Comparison of ENCODE assay signal across 9 mouse cellular contexts in genomic region chr1:184726576-184727300, GRCm38 (mm10). TPM values are rescaled to one million over a fixed set of nuclear protein-coding genes. Genes with fewer than 3 reads are reported as not detected.
DNase-seq lines count a peak whose midpoint lies in the region; ATAC-seq lines count a peak whose summit lies in the region.
"Had no signal": no experiment of that assay in that cellular context is flagged by ENCODE, and none has a peak within 500 bp of the region (broad histone marks: within the 10 kb centered on the region; RNA-seq: fewer than 3 reads in every experiment).

No protein-coding gene starts in this region.

- peaks cover 7% of the 10 kb centered on the region for H3K4me1 ChIP-seq in heart, embryonic 16.5 days (ENCODE audit: control insufficient read depth, insufficient read depth, low read length)
- peaks cover 17% of the 10 kb centered on the region for H3K4me1 ChIP-seq in embryonic facial prominence, embryonic 10.5 days
- peaks cover 8% of the 10 kb centered on the region; the same call in 1 of the 2 replicates for H3K4me1 ChIP-seq in hindbrain, embryonic 14.5 days (replicated peaks; ENCODE audit: control insufficient read depth, insufficient read depth, low read length)
- peaks cover 12% of the 10 kb centered on the region for H3K4me1 ChIP-seq in midbrain, embryonic 14.5 days (ENCODE audit: control insufficient read depth, insufficient read depth, low read length)

- peak overlapping the region; percentile 45; the same call in 1 of the 2 replicates for H3K4me3 ChIP-seq in heart, embryonic 16.5 days (ENCODE audit: low read length)
- peak overlapping the region; percentile 55 for H3K4me3 ChIP-seq in embryonic facial prominence, embryonic 10.5 days
- no peak overlapping the region for H3K4me3 ChIP-seq in hindbrain, embryonic 14.5 days (replicated peaks; ENCODE audit: low read length)
- H3K4me3 ChIP-seq in midbrain, embryonic 14.5 days (replicated peaks; ENCODE audit: low read depth, low read length) = no peak overlapping the region

- 34% methylated on average over 16 of the region's 16 CpGs for WGBS in heart, embryonic 16.5 days
- 4% methylated on average over 16 of the region's 16 CpGs for WGBS in embryonic facial prominence, embryonic 10.5 days
- 8% methylated on average over 16 of the region's 16 CpGs for WGBS in hindbrain, embryonic 14.5 days
- 3% methylated on average over 16 of the region's 16 CpGs for WGBS in midbrain, embryonic 14.5 days

- H3K9ac ChIP-seq in heart, embryonic 16.5 days (ENCODE audit: low read length) = no peak overlapping the region
- H3K9ac ChIP-seq in hindbrain, embryonic 14.5 days = no peak overlapping the region
- no peak overlapping the region for H3K9ac ChIP-seq in midbrain, embryonic 14.5 days (replicated peaks; ENCODE audit: low read length)

- no peaks in the 10 kb centered on the region for H3K9me3 ChIP-seq in heart, embryonic 16.5 days (replicated peaks; ENCODE audit: control insufficient read depth, low read length)
- H3K9me3 ChIP-seq in embryonic facial prominence, embryonic 10.5 days = no peaks in the 10 kb centered on the region
- H3K9me3 ChIP-seq in hindbrain, embryonic 14.5 days (ENCODE audit: control insufficient read depth, low read length) = no peaks in the 10 kb centered on the region
- no peaks in the 10 kb centered on the region for H3K9me3 ChIP-seq in midbrain, embryonic 14.5 days (ENCODE audit: control insufficient read depth, low read length)

- no peaks in the 10 kb centered on the region for H3K36me3 ChIP-seq in heart, embryonic 16.5 days (ENCODE audit: control insufficient read depth, insufficient read depth)
- H3K36me3 ChIP-seq in embryonic facial prominence, embryonic 10.5 days (replicated peaks) = no peaks in the 10 kb centered on the region
- H3K36me3 ChIP-seq in hindbrain, embryonic 14.5 days (replicated peaks; ENCODE audit: control insufficient read depth, insufficient read depth) = no peaks in the 10 kb centered on the region
- no peaks in the 10 kb centered on the region for H3K36me3 ChIP-seq in midbrain, embryonic 14.5 days (ENCODE audit: control insufficient read depth, insufficient read depth, low read length)

- peak overlapping the region; percentile 68 for H3K4me2 ChIP-seq in heart, embryonic 16.5 days (ENCODE audit: low read depth, low read length)
- peak overlapping the region; percentile 62; the same call in 1 of the 2 replicates for H3K4me2 ChIP-seq in hindbrain, embryonic 14.5 days (replicated peaks)
- H3K4me2 ChIP-seq in midbrain, embryonic 14.5 days (ENCODE audit: low read length) = peak overlapping the region; percentile 65

- ATAC-seq in heart, embryonic 16.5 days (replicated peaks; ENCODE audit: extremely low read depth, insufficient read depth, low FRiP score) = no peak
- ATAC-seq in hindbrain, embryonic 14.5 days (ENCODE audit: low FRiP score) = no peak
- ATAC-seq in midbrain, embryonic 14.5 days (ENCODE audit: low FRiP score, low TSS enrichment) = no peak

- DNase-seq in heart, adult 9 months (ENCODE audit: low spot score in 2 of 2) = no peak
- peak; percentile 47 for DNase-seq in embryonic facial prominence, embryonic 10.5 days (ENCODE audit: low spot score)
- DNase-seq in hindbrain, embryonic 14.5 days (ENCODE audit: low spot score) = no peak
- no peak for DNase-seq in midbrain, embryonic 14.5 days
- DNase-seq in Muller cell, postnatal 12 days (ENCODE audit: inconsistent ontology term) = no peak
- DNase-seq in testis, postnatal 14 days (ENCODE audit: low spot score) = no peak
- no peak for DNase-seq in left cerebral cortex, adult 8-10 months (ENCODE audit: low spot score in 2 of 2)
- DNase-seq: gastrocnemius, postnatal 10 days had no signal

- H3K27me3 ChIP-seq in heart, embryonic 16.5 days (ENCODE audit: control insufficient read depth, insufficient read depth, low read length) = peaks cover 80% of the 10 kb centered on the region
- H3K27me3 ChIP-seq in embryonic facial prominence, embryonic 10.5 days (replicated peaks; ENCODE audit: low read depth, poor library complexity, severe bottlenecking) = peaks cover 100% of the 10 kb centered on the region
- H3K27me3 ChIP-seq in hindbrain, embryonic 14.5 days (ENCODE audit: control insufficient read depth, insufficient read depth, low read length) = peaks cover 98% of the 10 kb centered on the region
- H3K27me3 ChIP-seq in midbrain, embryonic 14.5 days (ENCODE audit: control insufficient read depth, insufficient read depth, low read length) = peaks cover 97% of the 10 kb centered on the region

- no peak overlapping the region for H3K27ac ChIP-seq in heart, embryonic 16.5 days (ENCODE audit: low read length)
- H3K27ac ChIP-seq in embryonic facial prominence, embryonic 10.5 days (replicated peaks) = no peak overlapping the region; the same call in 1 of the 2 replicates
- H3K27ac ChIP-seq in hindbrain, embryonic 14.5 days = no peak overlapping the region
- no peak overlapping the region for H3K27ac ChIP-seq in midbrain, embryonic 14.5 days (replicated peaks; ENCODE audit: low read depth, low read length)

RNA-seq across cellular contexts. Expression of gene Hlx, which starts 5.7 kb away (rescaled TPM):
- polyA plus RNA-seq in heart, embryonic 16.5 days (2015; fragmentation: Nextera tagmentation; extraction: Ambion mirVana) = 9.5 and 13.8 TPM in 2 replicates
- polyA plus RNA-seq in embryonic facial prominence, embryonic 10.5 days (2016; fragmentation: Nextera tagmentation; extraction: Ambion mirVana) = 5.8 and 7.7 TPM in 2 replicates
- polyA plus RNA-seq in hindbrain, embryonic 14.5 days (2014; fragmentation: Nextera tagmentation; extraction: Ambion mirVana) = 2.0 and 2.8 TPM in 2 replicates
- polyA plus RNA-seq in midbrain, embryonic 14.5 days (2014; fragmentation: Nextera tagmentation; extraction: Ambion mirVana) = 0.35 and 1.2 TPM in 2 replicates
- total RNA-seq in left cerebral cortex, adult 8-10 months (2022) = 1 to 10 TPM in 2 of 4 experiments, under 1 TPM in 2; 0.22 to 2.0 (median 1.1) TPM

Comparison
In these comparisons a context has a peak if more than half of its experiments do, and no peak if none do; other contexts are left out.
1. H3K4me3 ChIP-seq: peak in heart, embryonic 16.5 days (single experiment) and embryonic facial prominence, embryonic 10.5 days (single experiment); none in hindbrain, embryonic 14.5 days (single experiment) and midbrain, embryonic 14.5 days (single experiment).
2. Peak in every context shown above with its lines, with median percentiles within 50 percentile points of each other: H3K4me2 ChIP-seq.